Mouse (Mus musculus): ENCODE measurements around the gene Tstd1.

GRCm38 (mm10) chr1:171401821-171402220 is 16.9 kb upstream of the Tstd1 start:
- TF ChIP-seq CTCF (IDR thresholded peaks at IDR 0.05) (no peak), POLR2A (IDR thresholded peaks at IDR 0.05; ENCODE audit: insufficient read depth, low read depth, low read length) (no peak)
